Mouse (Mus musculus) kidney, adult 2 months (tissue): ENCODE measurements at regions not wholly inside any gene's neighbourhood (a gene's known extent, or its start where the extent isn't known, plus 50 kb on each side); places are given as distances from the start of the nearest gene placed in this dataset.

Experiments used
- DNase-seq: peaks from one replicate; pipeline ENCODE4 v3.0.0; 2021
- H3K27ac ChIP-seq: fragments of 200-500 bp; 2 replicates; pipeline ENCODE4 v1.5.1; 2012; ENCODE audit warnings: low read depth, low read length, control low read depth, inconsistent platforms; ENCODE audit not compliant: insufficient read depth
- H3K27me3 ChIP-seq: fragments of 200-500 bp; replicated peaks from 2 replicates; pipeline ENCODE4 v1.6.1; 2012; ENCODE audit warnings: mild to moderate bottlenecking, moderate library complexity, low read length, inconsistent platforms; ENCODE audit not compliant: control insufficient read depth, insufficient read depth
- H3K36me3 ChIP-seq: fragments of 200-500 bp; 2 replicates; pipeline ENCODE4 v1.6.1; 2012; ENCODE audit warnings: mild to moderate bottlenecking, moderate library complexity, low read length, inconsistent platforms; ENCODE audit not compliant: control insufficient read depth, insufficient read depth
- H3K4me1 ChIP-seq: fragments of 200-500 bp; 2 replicates; pipeline ENCODE4 v1.6.1; 2011; ENCODE audit warnings: low read length; ENCODE audit not compliant: control insufficient read depth, insufficient read depth
- H3K4me3 ChIP-seq: fragments of 200-500 bp; 2 replicates; pipeline ENCODE4 v1.5.1; 2011; ENCODE audit warnings: mild to moderate bottlenecking, low read depth, low read length, control low read depth; ENCODE audit not compliant: insufficient read depth
- CTCF ChIP-seq: fragments of 200-500 bp; conservative IDR thresholded peaks from 2 replicates; pipeline ENCODE4 v1.5.1; 2011; ENCODE audit warnings: low read depth, mild to moderate bottlenecking, control low read depth, low read length, moderate library complexity, mixed read lengths; ENCODE audit not compliant: insufficient read depth, insufficient read length
- POLR2A ChIP-seq: fragments of 200-500 bp; IDR thresholded peaks from one replicate; pipeline ENCODE4 v1.6.1; 2011; ENCODE audit warnings: low read depth, low read length, control low read depth
- WGBS: fragments of 180-500 bp; shearing (Covaris S2); methylation state at CpG from one replicate; pipeline ENCODE4 v1.1.7; 2018; 5-methylcytosine and 5-hydroxymethylcytosine counted together

- no peaks in the 10 kb centered on the region for H3K36me3 ChIP-seq
- TF ChIP-seq POLR2A (no peak), CTCF (no peak)
- 73% methylated on average over 11 of the region's 11 CpGs for WGBS
- H3K27me3 ChIP-seq = no peaks in the 10 kb centered on the region
- H3K27ac ChIP-seq = no peak overlapping the region
- H3K4me1 ChIP-seq = no peaks in the 10 kb centered on the region
- H3K4me3 ChIP-seq = no peak overlapping the region
- no peak for DNase-seq
These were observed 208.9 kb upstream of the Tcerg1l start for GRCm38 (mm10) chr7:138606363-138606964.

- H3K4me1 ChIP-seq = no peaks in the 10 kb centered on the region
- TF ChIP-seq CTCF (no peak), POLR2A (no peak)
These were observed 208.4 kb upstream of the Tcerg1l start for GRCm38 (mm10) chr7:138605923-138606322.

GRCm38 (mm10) chr7:138601749-138602148, 204.2 kb upstream of the Tcerg1l start:
- 47% methylated on average over 4 of the region's 4 CpGs for WGBS
- DNase-seq = no peak
- H3K4me1 ChIP-seq = no peaks in the 10 kb centered on the region
- no peak overlapping the region for H3K4me3 ChIP-seq
- no peak overlapping the region for H3K27ac ChIP-seq
- no peak for TF ChIP-seq POLR2A
- no peak for TF ChIP-seq CTCF
- no peaks in the 10 kb centered on the region for H3K27me3 ChIP-seq
- H3K36me3 ChIP-seq = no peaks in the 10 kb centered on the region

More at GRCm38 (mm10) chr7:138605923-138606322, 208.4 kb upstream of the Tcerg1l start:
- Histone ChIP-seq H3K4me3 (no peak overlapping the region), H3K27me3 (no peaks in the 10 kb centered on the region), H3K27ac (no peak overlapping the region), H3K36me3 (no peaks in the 10 kb centered on the region)
- DNase-seq = no peak

- DNase-seq = no peak
- Histone ChIP-seq H3K4me1 (peaks cover 7% of the 10 kb centered on the region; the same call in 1 of the 2 replicates), H3K36me3 (no peaks in the 10 kb centered on the region), H3K4me3 (no peak overlapping the region), H3K27ac (no peak overlapping the region), H3K27me3 (no peaks in the 10 kb centered on the region)
- TF ChIP-seq POLR2A (no peak), CTCF (no peak)
- WGBS = 91% methylated on average over 2 of the region's 2 CpGs
These were observed 195.8 kb upstream of the Tcerg1l start for GRCm38 (mm10) chr7:138593344-138593743.

- Histone ChIP-seq H3K27me3 (no peaks in the 10 kb centered on the region), H3K27ac (no peak overlapping the region), H3K4me3 (no peak overlapping the region), H3K4me1 (no peaks in the 10 kb centered on the region), H3K36me3 (no peaks in the 10 kb centered on the region)
- no peak for DNase-seq
- TF ChIP-seq CTCF (no peak), POLR2A (no peak)
- 67% methylated on average over 3 of the region's 3 CpGs for WGBS
These were observed 169.8 kb upstream of the Tcerg1l start for GRCm38 (mm10) chr7:138567352-138567751.

GRCm38 (mm10) chr7:138551629-138552028, 154.1 kb upstream of the Tcerg1l start:
- no peak overlapping the region for H3K27ac ChIP-seq
- H3K4me3 ChIP-seq = no peak overlapping the region
- TF ChIP-seq POLR2A (no peak), CTCF (no peak)
- no peaks in the 10 kb centered on the region for H3K4me1 ChIP-seq
- 75% methylated on average over 10 of the region's 10 CpGs for WGBS
- H3K27me3 ChIP-seq = no peaks in the 10 kb centered on the region
- no peak for DNase-seq
- no peaks in the 10 kb centered on the region for H3K36me3 ChIP-seq

GRCm38 (mm10) chr7:138547881-138548280, 150.4 kb upstream of the Tcerg1l start:
- no peak for TF ChIP-seq POLR2A
- no peak for TF ChIP-seq CTCF
- DNase-seq = no peak
- Histone ChIP-seq H3K27me3 (no peaks in the 10 kb centered on the region), H3K4me3 (no peak overlapping the region), H3K4me1 (no peaks in the 10 kb centered on the region), H3K36me3 (no peaks in the 10 kb centered on the region), H3K27ac (no peak overlapping the region)
- 90% methylated on average over 7 of the region's 7 CpGs for WGBS
